Mouse (Mus musculus) erythroblast, embryonic 14.5 days (primary cell): ENCODE results near the gene Tbc1d13. TPM values are rescaled to one million over a fixed set of nuclear protein-coding genes. Genes with fewer than 3 reads are reported as not detected.
"Not testable (repeated sequence)": the region's sequence is repeated elsewhere in the genome, so short reads cannot be mapped to it uniquely, and the experiment has no call there.

ENCODE experiments used
- H3K27me3 ChIP-seq: 2 replicates; pipeline ENCODE4 v1.6.1; 2012; ENCODE audit warnings: inconsistent platforms; ENCODE audit not compliant: control insufficient read depth
- H3K36me3 ChIP-seq: 2 replicates; pipeline ENCODE4 v1.6.1; 2012; ENCODE audit warnings: mild to moderate bottlenecking, inconsistent platforms; ENCODE audit not compliant: control insufficient read depth
- H3K4me1 ChIP-seq: 2 replicates; pipeline ENCODE4 v1.6.1; 2012; ENCODE audit warnings: inconsistent platforms; ENCODE audit not compliant: control insufficient read depth
- H3K4me3 ChIP-seq: replicated peaks from 2 replicates; pipeline ENCODE3; 2012; ENCODE audit warnings: moderate library complexity, mild to moderate bottlenecking, inconsistent platforms
- H3K9me3 ChIP-seq: 2 replicates; pipeline ENCODE4 v1.6.1; 2012; ENCODE audit warnings: low read length, inconsistent platforms, mixed read lengths; ENCODE audit not compliant: control insufficient read depth
- GATA1 ChIP-seq: IDR thresholded peaks from 2 replicates; pipeline ENCODE4 v1.6.1; 2012; ENCODE audit warnings: low read length, inconsistent platforms, mixed read lengths
- TAL1 ChIP-seq: IDR thresholded peaks from 3 replicates; pipeline ENCODE4 v1.6.1; 2012; ENCODE audit warnings: low read length, inconsistent platforms, mixed read lengths
- polyA plus RNA-seq: library from polyadenylated mRNA; stranded (reverse); fragments of >175 nt; gene quantifications from 2 replicates; pipeline ENCODE4 v1.2.3, GENCODE M21; 2012

Gene Tbc1d13
- polyA plus RNA-seq, 1 experiment: 0.72 TPM

DNA sequence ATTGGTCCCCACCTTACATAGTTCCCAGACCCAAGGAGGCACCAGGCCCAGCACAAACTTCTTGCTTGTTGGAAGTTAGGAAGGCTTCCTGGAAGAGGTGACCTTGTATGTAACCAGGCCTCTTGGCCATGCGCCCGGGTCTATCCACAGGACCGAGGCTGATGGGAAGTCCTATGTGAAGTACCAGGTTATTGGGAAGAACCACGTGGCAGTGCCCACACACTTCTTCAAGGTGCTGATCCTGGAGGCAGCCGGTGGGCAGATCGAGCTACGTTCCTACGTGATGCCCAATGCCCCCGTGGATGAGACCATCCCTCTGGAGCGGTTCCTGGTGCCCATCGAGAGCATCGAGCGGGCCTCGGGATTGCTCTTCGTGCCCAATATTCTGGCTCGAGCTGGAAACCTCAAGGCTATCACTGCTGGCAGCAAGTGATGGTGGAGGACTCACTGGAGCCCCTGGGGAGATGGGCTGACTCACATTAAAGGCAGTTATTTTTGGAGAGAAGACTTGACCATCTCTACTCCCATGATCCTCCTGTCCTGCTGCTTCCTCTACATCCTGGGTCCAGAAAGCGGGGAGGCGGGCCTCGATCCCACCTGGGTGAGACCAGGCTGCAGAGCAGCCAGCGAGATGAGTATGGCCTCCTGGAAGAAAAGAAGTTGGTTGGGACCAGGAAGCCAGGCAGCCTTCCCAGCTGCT lies 40.1 kb downstream of the Tbc1d13 start:
- no peak overlapping the region for H3K4me3 ChIP-seq
- H3K27me3 ChIP-seq: no peaks in the 10 kb centered on the region; the same call in 1 of the 2 replicates
- H3K9me3 ChIP-seq: peaks cover 7% of the 10 kb centered on the region
- peaks cover 53% of the 10 kb centered on the region for H3K36me3 ChIP-seq
- H3K4me1 ChIP-seq: peaks cover 44% of the 10 kb centered on the region
- TF ChIP-seq TAL1: no peak
- TF ChIP-seq GATA1: no peak

- peaks cover 47% of the 10 kb centered on the region for H3K4me1 ChIP-seq
- peaks cover 7% of the 10 kb centered on the region for H3K9me3 ChIP-seq
- H3K27me3 ChIP-seq: no peaks in the 10 kb centered on the region; the same call in 1 of the 2 replicates
- H3K4me3 ChIP-seq: no peak overlapping the region
- H3K36me3 ChIP-seq: peaks cover 53% of the 10 kb centered on the region
- TF ChIP-seq GATA1 (no peak), TAL1 (no peak)
These were observed 42.4 kb downstream of the Tbc1d13 start for GRCm38 (mm10) chr2:30175897-30176296.

GRCm38 (mm10) chr2:30176561-30176960 lies 43.0 kb downstream of the Tbc1d13 start:
- TF ChIP-seq TAL1 (no peak), GATA1 (no peak)
- Histone ChIP-seq H3K9me3 (peaks cover 7% of the 10 kb centered on the region), H3K27me3 (no peaks in the 10 kb centered on the region), H3K4me1 (peaks cover 45% of the 10 kb centered on the region), H3K4me3 (no peak overlapping the region), H3K36me3 (peaks cover 53% of the 10 kb centered on the region)

- peaks cover 34% of the 10 kb centered on the region for H3K4me1 ChIP-seq
These were observed 44.4 kb downstream of the Tbc1d13 start, which contains the start of gene Spout1 for GRCm38 (mm10) chr2:30177700-30178675. Gene Spout1, minus strand, starts transcription at chr2:30178459.

DNA sequence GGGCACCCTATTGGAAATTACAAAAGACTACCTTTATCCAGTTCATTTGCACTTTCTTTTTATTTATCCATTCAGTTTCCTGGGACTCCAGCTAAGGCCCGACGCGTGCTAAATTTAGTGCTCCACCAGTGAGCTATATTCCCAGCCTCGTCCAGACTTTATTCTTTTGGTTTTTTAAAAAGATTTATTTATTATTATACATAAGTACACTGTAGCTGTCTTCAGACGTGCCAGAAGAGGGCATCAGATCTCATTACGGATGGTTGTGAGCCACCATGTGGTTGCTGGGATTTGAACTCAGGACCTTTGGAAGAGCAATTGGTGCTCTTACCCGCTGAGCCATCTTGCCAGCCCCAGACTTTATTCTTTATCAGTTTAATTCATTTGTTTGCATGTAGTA lies 45.2 kb downstream of the Tbc1d13 start:
- not testable (repeated sequence) for H3K9me3 ChIP-seq, H3K27me3 ChIP-seq
- peaks cover 34% of the 10 kb centered on the region for H3K4me1 ChIP-seq
- peaks cover 37% of the 10 kb centered on the region for H3K36me3 ChIP-seq
- peak overlapping the region; percentile 90 for H3K4me3 ChIP-seq

More at GRCm38 (mm10) chr2:30177700-30178675, 44.4 kb downstream of the Tbc1d13 start, which contains the start of gene Spout1:
- peaks cover 7% of the 10 kb centered on the region for H3K9me3 ChIP-seq
- H3K36me3 ChIP-seq: peaks cover 44% of the 10 kb centered on the region
- TF ChIP-seq TAL1 (no peak), GATA1 (no peak)
- H3K27me3 ChIP-seq: no peaks in the 10 kb centered on the region
- peak within 1 kb of the TSS; percentile 90 for H3K4me3 ChIP-seq

- Histone ChIP-seq H3K4me3 (no peak overlapping the region), H3K9me3 (peaks cover 6% of the 10 kb centered on the region; the same call in 1 of the 2 replicates), H3K27me3 (no peaks in the 10 kb centered on the region), H3K36me3 (peaks cover 26% of the 10 kb centered on the region), H3K4me1 (peaks cover 58% of the 10 kb centered on the region)
- TF ChIP-seq GATA1: no peak
- TF ChIP-seq TAL1: no peak
These were observed 48.9 kb downstream of the Tbc1d13 start for GRCm38 (mm10) chr2:30182424-30182823.

- TF ChIP-seq TAL1 (no peak), GATA1 (no peak)
- H3K4me1 ChIP-seq: peaks cover 46% of the 10 kb centered on the region
- peaks cover 6% of the 10 kb centered on the region; the same call in 1 of the 2 replicates for H3K9me3 ChIP-seq
- H3K27me3 ChIP-seq: no peaks in the 10 kb centered on the region
- H3K36me3 ChIP-seq: peaks cover 33% of the 10 kb centered on the region
- no peak overlapping the region for H3K4me3 ChIP-seq
These were observed 50.2 kb downstream of the Tbc1d13 start for GRCm38 (mm10) chr2:30183721-30184120.

GRCm38 (mm10) chr2:30185276-30185675 lies 51.7 kb downstream of the Tbc1d13 start:
- H3K4me3 ChIP-seq: no peak overlapping the region

GRCm38 (mm10) chr2:30185681-30186080 lies 52.1 kb downstream of the Tbc1d13 start:
- TF ChIP-seq TAL1 (no peak), GATA1 (no peak)
- peaks cover 8% of the 10 kb centered on the region; the same call in 1 of the 2 replicates for H3K9me3 ChIP-seq
- peaks cover 44% of the 10 kb centered on the region for H3K4me1 ChIP-seq
- H3K36me3 ChIP-seq: peaks cover 43% of the 10 kb centered on the region
- no peaks in the 10 kb centered on the region for H3K27me3 ChIP-seq
- no peak overlapping the region for H3K4me3 ChIP-seq

More at GRCm38 (mm10) chr2:30185276-30185675, 51.7 kb downstream of the Tbc1d13 start:
- peaks cover 6% of the 10 kb centered on the region; the same call in 1 of the 2 replicates for H3K9me3 ChIP-seq
- TF ChIP-seq GATA1: peak; percentile 25; the same call in 1 of the 2 replicates
- no peak for TF ChIP-seq TAL1
- peaks cover 39% of the 10 kb centered on the region for H3K36me3 ChIP-seq
- no peaks in the 10 kb centered on the region for H3K27me3 ChIP-seq
- H3K4me1 ChIP-seq: peaks cover 45% of the 10 kb centered on the region
